Mouse (Mus musculus): ENCODE results near the gene Heyl.

DNA sequence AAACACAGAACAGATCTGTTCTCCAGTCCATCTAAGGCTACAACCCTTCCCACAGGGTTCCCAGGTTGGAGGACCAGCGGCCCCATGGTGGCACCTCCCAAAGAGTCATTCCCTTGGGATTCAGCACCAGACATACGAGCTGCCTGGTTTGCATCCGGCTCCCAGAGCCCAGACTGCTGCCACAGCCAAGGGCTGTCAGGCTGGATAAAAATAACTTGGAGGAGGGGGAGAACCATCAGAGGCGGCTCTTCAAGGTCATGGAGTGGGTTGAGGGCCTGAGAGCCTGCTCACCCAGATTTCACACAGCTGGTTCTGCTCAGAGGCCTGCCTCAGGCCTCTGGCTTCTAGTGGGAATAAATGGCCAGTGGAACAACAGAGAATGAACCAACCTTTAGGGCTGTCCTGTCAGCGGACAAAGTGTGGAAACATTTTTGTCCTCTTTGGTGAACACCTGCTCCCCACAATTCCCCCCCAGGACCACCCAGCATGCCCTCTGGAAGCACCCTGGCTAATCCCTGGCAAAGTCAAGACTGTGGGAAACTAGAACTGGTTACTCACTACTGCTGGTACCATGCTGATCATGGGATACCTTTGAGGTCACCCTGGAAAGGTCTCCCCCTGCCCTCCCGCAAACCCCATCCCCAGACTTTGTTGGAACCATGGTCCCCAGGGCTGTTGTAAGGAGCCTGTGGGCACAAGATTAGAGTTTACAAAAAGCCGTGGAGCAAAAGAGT is 14.0 kb downstream of the Heyl start:
- peak; percentile 19 for TF ChIP-seq POLR2A (IDR thresholded peaks at IDR 0.05; ENCODE audit: insufficient read depth, low read depth, low read length)
- no peak for TF ChIP-seq CTCF (IDR thresholded peaks at IDR 0.05)
